Mouse (Mus musculus) mouse trophoblast stem cell (cell line): ENCODE measurements at regions not wholly inside any gene's neighbourhood (a gene's known extent, or its start where the extent isn't known, plus 50 kb on each side); places are given as distances from the start of the nearest gene placed in this dataset.

Source experiments
- in situ Hi-C, 2 experiments: fragments of 300-500 bp; cut with MseI, MboI; formaldehyde crosslinking; loops; 2 replicates in 1 of 2; 3 replicates in 1 of 2; pipeline ENCODE4 v1.15.1; 2025

DNA sequence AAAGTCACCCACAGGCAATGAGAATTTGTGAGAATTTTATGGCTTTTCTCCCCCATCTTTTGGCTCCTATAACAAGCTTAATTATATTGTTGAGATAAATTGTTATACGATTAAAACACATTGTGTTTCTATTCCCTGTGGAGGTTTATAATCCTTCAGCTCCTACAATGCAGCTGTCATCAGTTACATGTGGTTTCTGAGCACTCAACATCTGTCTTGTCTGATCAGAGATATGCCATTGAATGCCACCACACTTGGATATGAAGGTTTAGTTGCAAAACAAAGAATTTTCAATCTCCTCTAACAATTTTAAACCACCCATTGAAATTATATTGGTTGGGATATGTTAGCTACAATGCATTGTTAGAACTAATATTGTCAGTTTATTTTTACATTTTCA is 338.7 kb upstream of the Tnp1 start:
- in situ Hi-C loops = no loop called here

GRCm38 (mm10) chr1:73348476-73348875 is 332.8 kb upstream of the Tnp1 start:
- in situ Hi-C loops = no loop called here

GRCm38 (mm10) chr1:73344587-73344986 is 328.9 kb upstream of the Tnp1 start:
- in situ Hi-C loops = no loop called here

DNA sequence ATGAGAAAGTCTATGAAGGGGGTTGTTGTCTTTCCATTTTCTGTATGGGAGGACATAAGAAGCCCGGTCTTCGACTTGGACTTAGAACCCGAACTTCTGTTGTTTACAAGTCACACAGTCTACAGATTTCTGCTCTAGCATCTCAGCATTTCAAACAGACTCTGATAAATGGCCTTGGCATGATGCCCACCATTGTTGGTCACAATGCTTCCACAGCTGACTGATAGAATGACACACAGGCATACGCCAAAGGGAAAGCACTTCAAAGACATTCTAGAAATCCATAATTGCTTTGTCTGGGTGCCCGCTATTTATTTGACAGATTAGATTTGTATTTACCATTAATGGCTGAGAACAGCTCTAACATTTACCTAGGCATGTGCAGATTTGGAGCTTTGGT is 326.2 kb upstream of the Tnp1 start:
- in situ Hi-C loops = no loop called here

DNA sequence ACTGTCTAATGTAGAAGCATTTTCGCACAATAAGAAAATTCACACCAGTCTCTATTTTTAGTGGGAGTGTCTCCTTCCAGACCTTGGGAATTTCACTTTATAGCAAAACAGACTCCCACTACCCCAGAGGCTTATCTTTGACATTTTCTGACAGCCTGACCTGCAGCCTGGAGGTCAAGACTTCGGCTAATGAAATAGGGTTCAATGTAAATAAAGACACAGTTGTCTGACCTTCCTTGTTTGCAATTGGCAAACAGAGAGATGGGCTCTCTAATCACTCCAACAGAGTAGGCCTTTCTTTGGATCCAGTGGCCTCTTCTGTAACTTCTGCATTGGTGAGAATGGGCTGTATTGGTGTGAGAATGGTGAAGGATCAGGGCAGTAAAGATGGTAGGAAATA is 321.7 kb upstream of the Tnp1 start:
- in situ Hi-C loops = no loop called here

DNA sequence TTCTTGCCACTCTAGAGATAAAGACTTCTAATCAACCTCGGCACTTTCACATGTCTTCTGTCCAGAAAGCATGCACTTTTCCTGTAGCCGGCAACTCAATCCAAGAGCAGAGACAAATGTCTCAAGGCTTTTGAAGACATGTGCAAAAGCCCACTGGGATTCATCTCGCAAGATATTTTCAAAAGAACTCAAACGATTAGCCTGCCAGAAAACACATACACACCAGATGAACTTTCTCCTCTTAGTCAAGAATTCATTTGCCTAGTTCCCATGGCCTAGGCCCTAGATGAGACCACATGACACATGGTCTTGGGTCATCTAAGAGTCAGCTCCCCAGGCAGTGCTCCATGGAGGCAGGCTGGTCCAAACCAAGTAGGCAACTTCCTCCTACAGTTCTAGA is 293.8 kb upstream of the Tnp1 start:
- in situ Hi-C loops = no loop called here

- in situ Hi-C loops = no loop called here
Observed at GRCm38 (mm10) chr1:73308420-73308819, 292.7 kb upstream of the Tnp1 start.

GRCm38 (mm10) chr1:73307194-73307593 is 291.5 kb upstream of the Tnp1 start:
- in situ Hi-C loops = no loop called here

GRCm38 (mm10) chr1:73299978-73300688 is 284.4 kb upstream of the Tnp1 start:
- in situ Hi-C loops = no loop called here

DNA sequence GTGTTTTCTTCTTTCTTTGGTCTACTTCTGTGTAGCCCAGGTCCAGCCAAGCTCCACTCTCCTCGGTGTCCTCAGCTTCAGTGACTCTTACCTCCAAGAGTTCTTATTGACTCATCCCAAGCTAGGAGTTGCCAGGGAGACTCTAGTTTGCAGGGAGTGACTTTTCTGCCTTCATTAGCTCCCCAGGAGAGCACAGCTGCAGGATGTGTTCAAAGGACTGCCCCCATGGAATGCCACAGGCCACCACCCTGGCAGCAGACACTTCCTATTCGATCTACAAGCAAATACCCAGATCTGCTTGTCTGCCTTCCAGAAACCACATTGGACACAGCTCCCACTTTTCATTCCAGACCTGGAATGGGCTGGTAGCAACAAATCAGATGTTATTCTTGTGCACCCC is 269.6 kb upstream of the Tnp1 start:
- in situ Hi-C loops = no loop called here

- in situ Hi-C loops = loop anchor here (5.0 kb wide), 2 partner anchors 397 to 402 kb away; partner anchors contain the start of gene Igfbp5 (in 1 of the 2)
Observed at GRCm38 (mm10) chr1:73274480-73274879, 258.8 kb upstream of the Tnp1 start.

DNA sequence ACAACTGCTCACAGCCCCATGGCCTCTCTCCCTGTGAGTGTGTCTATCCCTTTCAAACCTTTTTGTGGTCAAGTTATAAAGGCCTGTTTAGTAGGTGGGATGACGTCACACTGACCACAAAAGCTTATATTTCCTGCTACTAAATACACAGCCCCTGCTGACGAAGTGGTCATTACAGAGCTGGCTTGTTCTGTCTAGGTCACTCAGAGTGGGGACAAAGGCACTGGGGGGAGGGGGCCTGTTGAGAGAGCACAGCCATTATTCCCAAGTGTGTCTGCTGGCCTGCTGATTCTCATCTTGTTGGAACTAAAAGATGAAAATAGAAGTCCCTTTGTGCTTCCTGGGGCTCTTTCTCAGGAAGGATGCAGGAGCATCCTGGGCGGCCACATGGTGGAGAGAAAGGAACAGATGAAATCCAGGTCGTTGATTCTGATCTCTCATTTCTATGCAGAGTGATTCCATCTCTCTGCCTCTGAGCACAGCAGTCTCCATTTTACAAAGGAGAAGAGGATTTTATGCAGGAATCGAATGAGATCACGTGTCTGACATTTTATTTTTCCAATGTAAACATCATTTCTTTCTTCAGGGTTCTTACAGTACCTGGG is 255.2 kb upstream of the Tnp1 start:
- in situ Hi-C loops = loop anchor here (5.0 kb wide), 2 partner anchors 394 to 399 kb away; partner anchors contain the start of gene Igfbp5 (in 1 of the 2)

DNA sequence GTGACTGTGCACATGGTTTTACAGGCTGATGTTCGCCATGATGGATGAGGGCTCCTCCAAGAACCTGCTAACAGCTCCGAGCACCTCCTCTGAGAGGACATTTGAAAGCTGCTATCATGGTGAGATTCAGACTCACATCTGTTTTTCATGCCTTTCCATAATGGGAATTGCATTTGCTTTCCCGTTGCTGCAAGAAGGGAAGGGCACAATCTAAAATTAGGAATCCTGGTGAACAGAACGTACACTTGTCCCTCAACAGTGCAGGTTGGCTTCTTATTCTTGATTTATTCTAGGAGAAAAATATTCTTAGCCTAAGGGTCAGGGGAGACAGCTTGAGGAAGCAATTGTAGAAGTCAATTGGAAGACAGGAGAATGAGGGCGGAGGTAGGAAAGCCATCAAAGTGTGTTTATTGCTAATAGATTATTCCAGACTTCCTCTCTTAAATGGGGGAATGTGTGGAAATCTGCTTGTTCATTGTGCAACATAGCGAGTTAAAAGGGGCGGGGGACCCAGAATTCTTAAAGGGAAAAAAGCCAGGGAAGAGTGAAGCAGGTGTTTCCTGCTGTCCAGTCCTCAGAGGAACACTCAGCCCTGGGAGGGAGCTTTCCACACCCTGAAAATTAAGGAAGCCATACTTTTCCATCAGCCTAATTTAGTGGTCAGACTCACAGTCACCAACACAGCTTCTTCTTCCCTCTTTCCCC is 253.5 kb upstream of the Tnp1 start:
- in situ Hi-C loops = no loop called here

GRCm38 (mm10) chr1:73265009-73265408 is 249.3 kb upstream of the Tnp1 start:
- in situ Hi-C loops = no loop called here

DNA sequence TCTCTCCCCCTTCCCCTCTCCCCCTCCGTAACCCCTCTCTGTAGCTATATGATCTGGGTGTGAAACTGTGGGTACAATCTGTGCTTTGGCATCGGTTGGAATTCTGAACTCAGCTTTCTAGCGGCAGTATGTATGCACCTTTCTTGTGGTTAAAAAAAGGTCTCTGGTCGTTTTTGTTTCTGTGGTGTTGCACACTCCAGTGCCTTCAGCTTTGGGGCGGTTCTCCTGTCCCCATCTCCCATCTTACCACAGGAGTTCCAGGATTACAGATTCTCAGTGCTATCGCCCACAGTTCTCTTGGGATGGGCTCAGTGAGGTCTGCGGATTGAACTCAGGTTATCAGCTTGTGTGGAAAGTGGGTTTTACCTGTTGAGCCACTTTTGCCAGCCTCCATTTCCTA is 248.5 kb upstream of the Tnp1 start:
- in situ Hi-C loops = no loop called here

- in situ Hi-C loops = no loop called here
Observed at GRCm38 (mm10) chr1:73259525-73260098, 243.9 kb upstream of the Tnp1 start.

DNA sequence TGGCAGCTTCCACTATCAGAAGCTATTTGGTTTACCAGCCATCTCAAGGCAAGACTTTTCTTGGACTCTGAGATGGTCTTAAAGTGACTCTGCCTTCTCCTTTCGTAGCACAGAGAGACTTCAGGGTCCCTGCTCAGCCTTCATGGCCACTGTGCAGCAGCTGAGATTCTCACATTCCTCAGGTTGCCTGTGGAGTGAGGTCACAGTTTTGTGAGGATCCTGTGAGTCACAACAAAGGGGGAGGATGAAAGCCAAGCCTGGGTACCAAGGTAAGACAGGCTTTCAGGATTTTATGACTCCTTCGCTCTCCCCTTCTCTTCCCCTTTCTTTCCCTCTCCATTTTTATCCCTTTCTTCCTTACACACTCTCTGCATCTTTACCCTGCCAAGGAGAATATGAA is 241.6 kb upstream of the Tnp1 start:
- in situ Hi-C loops = no loop called here

DNA sequence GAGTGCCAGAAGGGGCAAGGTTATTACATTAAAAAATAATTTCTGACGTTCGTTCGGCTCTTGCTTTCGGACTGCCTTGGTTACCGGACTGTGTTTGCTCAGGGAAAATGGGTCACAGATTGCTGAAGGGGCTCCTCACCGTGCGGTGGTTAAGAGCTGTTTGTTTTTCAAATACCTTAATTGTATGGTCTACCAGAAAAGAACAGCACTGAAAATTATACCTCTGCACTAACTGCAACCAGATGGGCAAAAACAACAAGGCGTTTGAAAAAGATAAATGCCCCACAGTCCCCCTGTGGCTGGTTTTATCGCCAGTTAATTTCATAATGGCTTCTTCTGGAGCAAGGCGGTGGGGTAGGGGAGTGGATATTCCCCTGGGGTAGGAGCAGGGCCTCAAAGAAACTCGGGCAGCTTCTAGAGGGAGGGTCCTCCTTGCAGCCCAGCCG is 236.2 kb upstream of the Tnp1 start:
- in situ Hi-C loops = no loop called here

- in situ Hi-C loops = no loop called here
Observed at GRCm38 (mm10) chr1:73244016-73244415, 228.3 kb upstream of the Tnp1 start.

DNA sequence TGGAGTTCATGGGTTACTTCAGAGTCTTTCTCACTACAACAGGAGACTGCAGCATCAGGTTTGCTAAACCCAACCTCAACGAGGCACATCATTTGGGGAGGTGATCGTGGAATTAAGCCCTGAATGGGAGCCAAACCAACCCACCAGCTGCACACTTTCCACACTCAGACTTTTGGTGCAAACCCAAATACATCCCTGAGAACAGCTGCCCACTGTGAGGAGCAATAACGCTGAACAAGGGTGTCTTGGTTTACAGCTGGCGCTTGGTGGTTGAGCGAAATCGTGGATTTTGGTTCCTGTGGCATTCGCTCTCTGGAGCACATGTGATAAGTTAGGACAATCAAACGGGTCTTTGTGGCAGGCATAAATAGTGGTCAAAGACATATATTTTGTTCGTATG is 226.6 kb upstream of the Tnp1 start:
- in situ Hi-C loops = no loop called here

DNA sequence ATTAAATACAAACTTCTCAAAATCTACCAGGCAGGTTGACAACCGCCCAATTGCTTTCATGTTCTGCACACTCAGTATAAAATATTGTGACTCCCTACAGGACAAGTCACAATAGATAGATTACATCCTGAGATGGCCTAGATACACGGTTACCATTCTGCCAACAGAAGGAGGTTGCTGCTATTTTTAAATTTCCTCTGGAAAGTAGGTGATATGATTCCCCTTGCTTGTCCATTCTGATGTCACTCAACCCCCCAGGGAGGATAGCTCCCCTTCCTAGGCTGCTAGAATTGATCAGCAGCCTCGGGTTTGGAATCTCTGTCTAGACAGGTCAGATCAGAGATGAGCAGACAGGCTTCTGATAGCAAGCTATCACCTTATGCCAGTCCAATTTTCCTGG is 221.2 kb upstream of the Tnp1 start:
- in situ Hi-C loops = no loop called here

GRCm38 (mm10) chr1:73233636-73234035 is 217.9 kb upstream of the Tnp1 start:
- in situ Hi-C loops = no loop called here
